Mouse (Mus musculus): ENCODE measurements at regions not wholly inside any gene's neighbourhood (a gene's known extent, or its start where the extent isn't known, plus 50 kb on each side); places are given as distances from the start of the nearest gene placed in this dataset.

- Histone ChIP-seq H3K9ac (no peak overlapping the region), H3K4me3 (no peak overlapping the region), H3K27ac (no peak overlapping the region), H3K9me3 (replicated peaks) (no peaks in the 10 kb centered on the region), H3K27me3 (no peaks in the 10 kb centered on the region), H3K36me3 (ENCODE audit: poor library complexity, severe bottlenecking) (no peaks in the 10 kb centered on the region), H3K4me1 (peaks cover 11% of the 10 kb centered on the region), H3K4me2 (no peak overlapping the region)
- WGBS, result 6% methylated on average over 4 of the region's 4 CpGs
- peak; percentile 81; the same call in 1 of the 2 replicates for ATAC-seq
Measured at GRCm38 (mm10) chr8:35196189-35196588, 569.4 kb upstream of the Gm19410 start.

- Histone ChIP-seq H3K9me3 (replicated peaks) (no peaks in the 10 kb centered on the region), H3K36me3 (ENCODE audit: poor library complexity, severe bottlenecking) (no peaks in the 10 kb centered on the region), H3K4me1 (peaks cover 11% of the 10 kb centered on the region), H3K9ac (no peak overlapping the region), H3K27ac (no peak overlapping the region), H3K4me3 (no peak overlapping the region), H3K4me2 (no peak overlapping the region), H3K27me3 (no peaks in the 10 kb centered on the region)
- no peak for ATAC-seq
- WGBS, result 59% methylated on average over 2 of the region's 2 CpGs
Measured at GRCm38 (mm10) chr8:35198766-35199165, 566.8 kb upstream of the Gm19410 start.

- Histone ChIP-seq H3K36me3 (ENCODE audit: poor library complexity, severe bottlenecking) (no peaks in the 10 kb centered on the region), H3K9me3 (replicated peaks) (no peaks in the 10 kb centered on the region), H3K4me1 (peaks cover 3% of the 10 kb centered on the region; the same call in 1 of the 2 replicates), H3K4me2 (no peak overlapping the region), H3K27ac (no peak overlapping the region), H3K9ac (no peak overlapping the region), H3K4me3 (no peak overlapping the region), H3K27me3 (no peaks in the 10 kb centered on the region)
- ATAC-seq, result no peak
- WGBS, result 71% methylated on average over 12 of the region's 12 CpGs
Measured at GRCm38 (mm10) chr8:35201416-35201815, 564.2 kb upstream of the Gm19410 start.

- 72% methylated on average over 15 of the region's 15 CpGs for WGBS
- no peak overlapping the region for H3K4me3 ChIP-seq
- H3K4me2 ChIP-seq, result no peak overlapping the region
- no peak overlapping the region for H3K27ac ChIP-seq
- H3K9ac ChIP-seq, result no peak overlapping the region
- ATAC-seq, result no peak
- H3K36me3 ChIP-seq (ENCODE audit: poor library complexity, severe bottlenecking), result no peaks in the 10 kb centered on the region
- H3K27me3 ChIP-seq, result no peaks in the 10 kb centered on the region
- no peaks in the 10 kb centered on the region for H3K4me1 ChIP-seq
- no peaks in the 10 kb centered on the region for H3K9me3 ChIP-seq (replicated peaks)
Measured at GRCm38 (mm10) chr8:35204971-35205370, 560.6 kb upstream of the Gm19410 start.

- Histone ChIP-seq H3K9me3 (replicated peaks) (no peaks in the 10 kb centered on the region), H3K27ac (no peak overlapping the region), H3K4me3 (no peak overlapping the region), H3K4me2 (no peak overlapping the region), H3K36me3 (ENCODE audit: poor library complexity, severe bottlenecking) (no peaks in the 10 kb centered on the region), H3K9ac (no peak overlapping the region), H3K4me1 (no peaks in the 10 kb centered on the region), H3K27me3 (no peaks in the 10 kb centered on the region)
- no peak for ATAC-seq
- WGBS, result 15% methylated on average over 8 of the region's 8 CpGs
Measured at GRCm38 (mm10) chr8:35205536-35205935, 560.1 kb upstream of the Gm19410 start.

GRCm38 (mm10) chr8:35206271-35206670, 559.3 kb upstream of the Gm19410 start:
- H3K4me3 ChIP-seq, result no peak overlapping the region
- WGBS, result 68% methylated on average over 6 of the region's 6 CpGs
- H3K36me3 ChIP-seq (ENCODE audit: poor library complexity, severe bottlenecking), result no peaks in the 10 kb centered on the region
- no peaks in the 10 kb centered on the region for H3K9me3 ChIP-seq (replicated peaks)
- H3K4me2 ChIP-seq, result no peak overlapping the region
- no peaks in the 10 kb centered on the region for H3K4me1 ChIP-seq
- no peak for ATAC-seq
- H3K9ac ChIP-seq, result no peak overlapping the region
- H3K27ac ChIP-seq, result no peak overlapping the region
- no peaks in the 10 kb centered on the region for H3K27me3 ChIP-seq

- H3K4me2 ChIP-seq, result no peak overlapping the region
- H3K4me3 ChIP-seq, result no peak overlapping the region
- H3K9ac ChIP-seq, result no peak overlapping the region
- no peaks in the 10 kb centered on the region for H3K27me3 ChIP-seq
- H3K27ac ChIP-seq, result no peak overlapping the region
- ATAC-seq, result no peak
- H3K4me1 ChIP-seq, result no peaks in the 10 kb centered on the region
- no peaks in the 10 kb centered on the region for H3K9me3 ChIP-seq (replicated peaks)
- 91% methylated on average over 5 of the region's 5 CpGs for WGBS
- no peaks in the 10 kb centered on the region for H3K36me3 ChIP-seq (ENCODE audit: poor library complexity, severe bottlenecking)
Measured at GRCm38 (mm10) chr8:35208357-35208756, 557.2 kb upstream of the Gm19410 start.

GRCm38 (mm10) chr8:35211506-35212452, 553.8 kb upstream of the Gm19410 start:
- Histone ChIP-seq H3K9ac (no peak overlapping the region), H3K27ac (no peak overlapping the region), H3K9me3 (replicated peaks) (no peaks in the 10 kb centered on the region), H3K36me3 (ENCODE audit: poor library complexity, severe bottlenecking) (no peaks in the 10 kb centered on the region), H3K4me3 (no peak overlapping the region), H3K4me2 (no peak overlapping the region), H3K27me3 (no peaks in the 10 kb centered on the region), H3K4me1 (no peaks in the 10 kb centered on the region)
- WGBS, result 76% methylated on average over 10 of the region's 10 CpGs
- ATAC-seq, result no peak

- H3K36me3 ChIP-seq (ENCODE audit: poor library complexity, severe bottlenecking), result no peaks in the 10 kb centered on the region
- H3K27ac ChIP-seq, result no peak overlapping the region
- no peaks in the 10 kb centered on the region for H3K27me3 ChIP-seq
- H3K4me2 ChIP-seq, result no peak overlapping the region
- WGBS, result 76% methylated on average over 3 of the region's 3 CpGs
- H3K9me3 ChIP-seq (replicated peaks), result no peaks in the 10 kb centered on the region
- no peak for ATAC-seq
- no peak overlapping the region for H3K4me3 ChIP-seq
- no peak overlapping the region for H3K9ac ChIP-seq
- no peaks in the 10 kb centered on the region for H3K4me1 ChIP-seq
Measured at GRCm38 (mm10) chr8:35213515-35213914, 552.1 kb upstream of the Gm19410 start.

- Histone ChIP-seq H3K36me3 (ENCODE audit: poor library complexity, severe bottlenecking) (no peaks in the 10 kb centered on the region), H3K9me3 (replicated peaks) (no peaks in the 10 kb centered on the region), H3K4me2 (no peak overlapping the region), H3K4me1 (no peaks in the 10 kb centered on the region), H3K27ac (no peak overlapping the region), H3K27me3 (no peaks in the 10 kb centered on the region), H3K9ac (no peak overlapping the region), H3K4me3 (no peak overlapping the region)
- WGBS, result 84% methylated on average over 11 of the region's 11 CpGs
- no peak for ATAC-seq
Measured at GRCm38 (mm10) chr8:35217604-35218003, 548.0 kb upstream of the Gm19410 start.

- H3K9ac ChIP-seq, result no peak overlapping the region
- H3K36me3 ChIP-seq (ENCODE audit: poor library complexity, severe bottlenecking), result no peaks in the 10 kb centered on the region
- no peak overlapping the region for H3K27ac ChIP-seq
- no peaks in the 10 kb centered on the region for H3K4me1 ChIP-seq
- no peaks in the 10 kb centered on the region for H3K9me3 ChIP-seq (replicated peaks)
- no peaks in the 10 kb centered on the region for H3K27me3 ChIP-seq
- no peak overlapping the region for H3K4me2 ChIP-seq
- ATAC-seq, result no peak
- 91% methylated on average over 4 of the region's 4 CpGs for WGBS
- H3K4me3 ChIP-seq, result no peak overlapping the region
Measured at GRCm38 (mm10) chr8:35218327-35218726, 547.3 kb upstream of the Gm19410 start.

- no peaks in the 10 kb centered on the region for H3K36me3 ChIP-seq (ENCODE audit: poor library complexity, severe bottlenecking)
- H3K9me3 ChIP-seq (replicated peaks), result no peaks in the 10 kb centered on the region
- H3K4me1 ChIP-seq, result no peaks in the 10 kb centered on the region
- no peak overlapping the region for H3K4me2 ChIP-seq
- no peak for ATAC-seq
- 86% methylated on average over 18 of the region's 18 CpGs for WGBS
- H3K27me3 ChIP-seq, result no peaks in the 10 kb centered on the region
- no peak overlapping the region for H3K4me3 ChIP-seq
- no peak overlapping the region for H3K9ac ChIP-seq
- H3K27ac ChIP-seq, result no peak overlapping the region
Measured at GRCm38 (mm10) chr8:35224053-35224924, 541.3 kb upstream of the Gm19410 start.
